Mouse (Mus musculus) CH12.LX (cell line): Measurements from ENCODE around the gene Map2.

ENCODE experiments used
- CHD2 ChIP-seq: IDR thresholded peaks from 2 replicates; pipeline ENCODE4 v1.6.1; 2011; ENCODE audit warnings: low read length, improper control_type of control experiment
- CTCF ChIP-seq, 2 experiments: IDR thresholded peaks in 1 of 2; conservative IDR thresholded peaks in 1 of 2; 2 replicates each; pipeline ENCODE4 v1.5.1; 2011 to 2012; ENCODE audit warnings: low read depth in 2 of 2, low read length in 2 of 2, improper control_type of control experiment in 1 of 2, inconsistent platforms in 1 of 2, mild to moderate bottlenecking in 1 of 2, moderate library complexity in 1 of 2
- EP300 ChIP-seq: IDR thresholded peaks from 2 replicates; pipeline ENCODE4 v1.6.1; 2011; ENCODE audit warnings: low read length, improper control_type of control experiment
- ETS1 ChIP-seq: conservative IDR thresholded peaks from 2 replicates; pipeline ENCODE4 v1.6.1; 2012; ENCODE audit warnings: low read depth, mild to moderate bottlenecking, inconsistent platforms, low read length, improper control_type of control experiment, moderate library complexity
- GABPA ChIP-seq: IDR thresholded peaks from 2 replicates; pipeline ENCODE4 v1.6.1; 2012; ENCODE audit warnings: low read depth, low read length, improper control_type of control experiment, inconsistent platforms; ENCODE audit not compliant: insufficient replicate concordance
- HCFC1 ChIP-seq: IDR thresholded peaks from 2 replicates; pipeline ENCODE4 v1.6.1; 2012; ENCODE audit warnings: low read depth, mild to moderate bottlenecking, inconsistent platforms, low read length, improper control_type of control experiment
- MAFK ChIP-seq: IDR thresholded peaks from 2 replicates; pipeline ENCODE4 v1.6.1; 2011; ENCODE audit warnings: low read length, improper control_type of control experiment; ENCODE audit not compliant: insufficient replicate concordance
- POLR2A ChIP-seq: IDR thresholded peaks from 2 replicates; pipeline ENCODE4 v1.6.1; 2011; ENCODE audit warnings: low read depth, mild to moderate bottlenecking, improper control_type of control experiment, low read length
- RCOR1 ChIP-seq: conservative IDR thresholded peaks from 2 replicates; pipeline ENCODE4 v1.6.1; 2012; ENCODE audit warnings: low read depth, mild to moderate bottlenecking, inconsistent platforms, low read length, improper control_type of control experiment
- SMC3 ChIP-seq: IDR thresholded peaks from 2 replicates; pipeline ENCODE4 v1.6.1; 2011; ENCODE audit warnings: low read depth, low read length, improper control_type of control experiment
- USF2 ChIP-seq: conservative IDR thresholded peaks from 2 replicates; pipeline ENCODE4 v1.6.1; 2011; ENCODE audit warnings: low read depth, low read length, improper control_type of control experiment

- TF ChIP-seq CTCF (conservative IDR thresholded peaks at IDR 0.05 in 1 of 2, IDR thresholded peaks at IDR 0.05 in 1 of 2; ENCODE audit: low read depth in 2 of 2, low read length in 2 of 2) (no peak), HCFC1 (no peak), RCOR1 (no peak), GABPA (no peak), SMC3 (no peak), MAFK (no peak), POLR2A (no peak), ETS1 (no peak), USF2 (no peak), CHD2 (no peak), EP300 (no peak)
Observed at GRCm38 (mm10) chr1:66348404-66349165, 173.5 kb downstream of the Map2 start.
